Mouse (Mus musculus): ENCODE data around the gene Dcun1d1.

Gene Dcun1d1

DNA sequence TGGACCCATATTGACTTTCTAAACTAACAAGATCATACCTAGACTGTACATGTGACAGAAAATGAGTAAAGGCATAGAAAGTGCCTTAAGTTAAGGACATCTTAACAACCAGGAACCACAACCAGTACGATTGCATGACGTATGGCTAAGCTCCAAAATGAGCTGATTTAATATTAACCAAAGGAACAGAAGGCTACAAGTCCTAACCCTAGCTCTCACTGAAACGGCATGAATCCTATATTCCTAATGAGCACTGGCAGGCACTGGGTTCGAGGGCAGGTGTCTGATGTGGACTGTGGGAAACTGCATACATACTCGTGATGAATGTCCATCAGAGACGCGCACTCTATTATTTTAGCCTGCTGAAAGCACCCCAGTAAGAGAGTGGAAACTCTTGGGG, 5.9 kb downstream of the Dcun1d1 start:
- DNase-seq (ENCODE audit: low spot score in 2 of 2), result no peak

DNA sequence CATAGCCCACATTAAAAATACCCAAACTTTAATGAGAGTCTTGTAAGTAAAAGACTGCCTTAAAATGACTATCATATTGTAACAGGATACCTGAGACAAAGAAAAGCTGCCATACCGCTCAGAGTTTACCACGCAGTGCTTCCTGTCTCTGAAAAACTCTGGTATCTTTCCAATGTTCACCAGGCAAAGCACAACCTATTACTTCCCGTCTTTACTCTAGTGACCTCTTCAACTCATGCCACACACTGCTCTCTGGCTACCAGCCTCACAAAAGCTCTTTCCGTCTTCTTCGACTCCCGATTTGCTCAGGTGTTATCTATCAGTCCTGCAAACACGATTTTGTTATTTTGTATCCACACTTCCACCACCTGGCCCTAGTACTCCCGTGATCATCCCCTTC, 7.4 kb downstream of the Dcun1d1 start:
- DNase-seq (ENCODE audit: low spot score in 2 of 2), result no peak

- DNase-seq (ENCODE audit: low spot score in 2 of 2), result peak in 1 of 2 experiments; percentile 28
These were observed 7.8 kb downstream of the Dcun1d1 start for GRCm38 (mm10) chr3:35929406-35929805.

- DNase-seq (ENCODE audit: low spot score in 2 of 2), result no peak
These were observed 11.4 kb downstream of the Dcun1d1 start for GRCm38 (mm10) chr3:35925852-35926251.

DNA sequence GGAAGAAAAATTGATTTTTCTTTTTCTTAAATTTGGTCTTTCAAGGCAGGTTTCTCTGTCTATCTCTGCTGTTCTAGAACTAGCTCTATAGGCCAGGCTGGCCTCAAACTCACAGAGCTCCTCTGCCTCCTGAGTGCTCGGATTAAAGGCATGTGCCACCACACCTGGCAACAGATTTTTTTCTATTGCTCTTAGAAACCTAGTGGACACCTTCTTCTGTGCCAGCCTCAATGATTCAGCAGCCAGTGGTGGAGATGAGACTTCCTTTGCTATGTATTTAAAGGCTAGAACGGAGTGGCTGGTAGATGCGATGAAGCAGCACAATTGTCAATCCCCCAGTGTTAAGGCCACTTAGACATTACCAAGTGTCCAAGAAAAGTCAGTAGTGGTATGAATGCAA, 13.2 kb downstream of the Dcun1d1 start:
- no peak for DNase-seq (ENCODE audit: low spot score in 2 of 2)

- DNase-seq (ENCODE audit: low spot score in 2 of 2), result no peak
These were observed 13.8 kb downstream of the Dcun1d1 start for GRCm38 (mm10) chr3:35923495-35923894.

- no peak for DNase-seq (ENCODE audit: low spot score in 2 of 2)
These were observed 14.7 kb downstream of the Dcun1d1 start for GRCm38 (mm10) chr3:35922522-35922921.

GRCm38 (mm10) chr3:35918229-35918628, 19.0 kb downstream of the Dcun1d1 start:
- DNase-seq (ENCODE audit: low spot score in 2 of 2), result no peak

DNA sequence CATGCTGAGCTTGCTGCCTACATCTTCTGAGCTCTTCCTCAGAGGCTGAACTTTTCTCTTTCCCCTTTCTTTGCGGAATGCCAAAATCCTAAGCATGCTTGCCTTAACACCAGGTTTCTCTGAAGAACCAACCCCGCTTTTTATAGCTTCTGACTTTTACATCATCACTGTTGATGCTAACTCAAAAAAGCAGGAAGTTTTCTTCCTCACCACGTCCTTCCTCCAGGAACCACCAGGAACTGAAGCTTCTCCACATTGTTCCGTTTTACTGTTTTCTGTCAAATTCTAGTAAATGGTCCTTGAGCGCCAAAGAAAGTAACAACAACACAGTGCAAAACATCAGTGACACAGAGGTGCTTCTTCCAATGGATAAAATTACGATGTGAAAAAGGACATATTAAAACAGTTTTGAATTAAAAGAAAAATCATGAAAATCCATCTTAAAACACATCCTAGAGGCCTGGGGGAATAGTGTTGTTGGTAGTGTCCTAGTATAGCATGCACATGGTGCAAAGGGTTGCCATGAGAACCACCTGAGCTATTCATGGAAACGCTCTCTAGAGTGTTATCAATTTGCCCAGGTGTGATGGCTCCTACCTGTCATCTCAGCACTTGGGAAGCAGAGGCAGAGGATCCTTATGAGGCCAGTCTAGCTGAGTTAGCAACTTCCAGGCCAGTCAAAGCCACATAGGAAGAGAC, 28.1 kb downstream of the Dcun1d1 start:
- DNase-seq (ENCODE audit: low spot score in 2 of 2), result no peak

DNA sequence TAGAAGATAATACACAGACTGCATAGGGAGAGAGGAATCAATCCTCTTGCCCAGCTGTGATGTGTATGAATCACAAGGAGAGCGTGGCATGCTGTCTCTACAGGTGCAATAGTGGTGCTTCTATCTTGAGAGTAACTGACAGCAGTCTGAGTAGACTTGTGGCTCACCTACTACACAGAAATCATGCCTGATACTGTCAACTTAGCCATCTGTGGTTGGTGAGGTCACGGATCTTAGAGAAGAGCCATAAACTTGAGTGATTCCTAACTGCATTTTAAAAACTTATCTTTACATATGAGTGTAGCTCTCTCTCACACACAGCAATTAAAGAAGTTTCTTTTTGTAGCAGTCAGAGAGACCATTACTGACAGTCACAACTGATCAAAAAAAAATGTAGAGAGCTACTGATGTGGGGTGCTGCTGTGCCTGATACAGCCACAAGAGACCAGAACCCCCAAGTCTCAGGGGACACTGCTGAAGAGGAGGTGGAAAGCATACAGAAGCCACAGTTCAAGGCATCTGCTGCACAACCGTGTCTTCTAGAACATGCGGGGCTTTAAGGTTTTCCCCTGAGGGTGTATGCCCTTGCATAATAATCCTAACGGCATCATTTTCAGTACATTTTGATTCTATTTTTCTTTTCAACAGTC, 36.6 kb downstream of the Dcun1d1 start:
- no peak for DNase-seq (ENCODE audit: low spot score in 2 of 2)

DNA sequence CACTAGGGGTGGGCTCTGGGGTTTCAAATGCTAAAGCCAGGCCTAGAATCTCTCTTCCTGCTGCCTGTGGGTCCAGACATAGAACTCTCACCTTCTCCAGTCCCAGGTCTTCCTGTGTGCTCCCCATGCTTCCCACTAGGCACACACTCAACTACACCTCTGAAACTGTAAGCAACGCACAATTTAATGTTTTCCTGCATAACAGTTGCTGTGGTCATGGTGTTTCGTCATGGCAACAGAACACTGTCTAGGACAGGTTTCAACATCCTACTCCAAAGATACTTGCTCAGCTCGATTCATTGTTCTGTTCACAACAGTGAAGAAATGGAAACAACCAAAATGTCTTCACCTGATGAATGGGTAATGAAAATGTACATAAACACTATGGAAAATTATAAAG, 38.1 kb downstream of the Dcun1d1 start:
- DNase-seq (ENCODE audit: low spot score in 2 of 2), result no peak

DNA sequence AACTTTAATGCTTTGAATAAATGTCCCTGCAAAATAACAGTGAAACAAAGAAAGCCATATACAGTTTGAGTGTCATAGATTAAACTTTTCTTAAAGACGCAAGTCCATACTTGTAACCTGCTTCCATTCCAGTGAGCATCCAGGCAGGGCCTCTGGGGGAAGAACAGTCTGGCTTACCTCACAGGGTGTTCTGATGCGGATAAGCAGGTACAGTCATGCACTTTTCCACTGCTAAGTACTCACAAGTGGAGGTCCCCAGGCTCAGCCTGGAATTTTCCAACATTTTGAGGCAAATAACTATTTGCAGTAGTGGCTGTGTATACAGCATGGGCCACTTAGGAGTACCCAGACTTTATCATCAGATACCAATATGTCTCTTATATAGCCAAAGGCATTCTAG, 39.3 kb downstream of the Dcun1d1 start:
- no peak for DNase-seq (ENCODE audit: low spot score in 2 of 2)

DNA sequence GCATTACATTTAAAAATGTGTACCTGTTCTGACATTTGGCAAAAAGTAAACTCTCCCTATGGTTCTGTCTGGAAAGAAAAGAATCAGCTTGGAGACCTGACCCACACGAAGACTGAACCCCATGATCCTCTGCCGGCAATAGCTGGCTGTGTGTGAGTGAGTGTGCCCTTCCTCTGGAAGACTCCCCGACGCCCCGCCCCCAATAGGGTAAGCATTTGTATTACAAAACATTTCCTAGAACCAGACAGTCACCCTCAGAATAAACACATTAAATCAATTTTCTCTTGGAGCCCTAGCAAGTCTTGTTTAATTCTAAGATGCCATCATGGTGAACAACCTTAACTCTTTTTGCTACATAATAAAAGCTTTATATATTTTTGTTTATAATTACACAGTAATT, 44.1 kb downstream of the Dcun1d1 start:
- DNase-seq (ENCODE audit: low spot score in 2 of 2), result no peak

DNA sequence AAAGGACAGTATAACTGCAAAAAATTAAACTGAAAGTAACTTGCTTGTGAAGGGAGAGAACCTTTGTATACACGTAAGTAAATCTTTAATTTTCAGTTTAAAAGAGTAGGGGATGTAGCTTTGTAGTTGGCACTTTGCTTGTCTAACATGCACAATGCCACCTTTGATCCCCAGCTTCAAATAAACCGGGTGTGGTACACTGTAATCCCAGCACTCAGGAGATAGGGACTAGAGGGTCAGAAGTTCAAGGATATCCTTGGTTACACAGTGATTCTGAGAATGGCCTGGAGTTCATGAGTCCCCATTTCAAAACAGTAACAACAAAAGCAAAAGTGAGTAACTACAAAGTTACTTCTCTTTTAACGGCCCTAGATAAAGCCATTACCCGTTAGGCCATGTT, 46.1 kb downstream of the Dcun1d1 start:
- no peak for DNase-seq (ENCODE audit: low spot score in 2 of 2)

DNA sequence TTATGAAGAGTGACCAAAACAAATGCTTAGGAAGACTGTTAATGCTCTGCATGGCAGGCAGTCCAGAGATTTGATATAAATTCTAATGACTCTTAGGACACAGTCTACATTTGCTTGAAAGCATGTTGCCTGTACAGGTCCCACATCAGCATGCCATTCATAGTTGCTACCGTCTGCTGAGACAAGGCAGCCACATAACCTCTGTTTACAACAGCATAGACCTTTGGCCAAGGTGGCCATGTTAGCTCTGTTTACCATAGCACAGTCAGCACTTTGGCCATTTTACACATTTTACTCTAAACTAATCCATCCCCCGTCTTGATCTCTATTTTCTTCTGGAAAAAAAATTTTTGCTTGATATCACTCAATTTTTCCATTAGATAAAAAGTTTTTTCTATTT, 47.7 kb downstream of the Dcun1d1 start:
- DNase-seq (ENCODE audit: low spot score in 2 of 2), result no peak

GRCm38 (mm10) chr3:35883267-35883666, 54.0 kb downstream of the Dcun1d1 start:
- no peak for DNase-seq (ENCODE audit: low spot score in 2 of 2)

GRCm38 (mm10) chr3:35849326-35849725, 87.9 kb downstream of the Dcun1d1 start:
- no peak for DNase-seq (ENCODE audit: low spot score in 2 of 2)
